Mouse (Mus musculus) layer of hippocampus, adult 8-10 months (tissue): ENCODE measurements around the gene Apela. TPM values are rescaled to one million over a fixed set of nuclear protein-coding genes. Genes with fewer than 3 reads are reported as not detected.

Source experiments
- DNase-seq, 2 experiments: peaks; one replicate each; pipeline ENCODE4 v3.0.0; 2022; ENCODE audit warnings: low spot score in 2 of 2
- total RNA-seq, 4 experiments: library from RNA; stranded (reverse); gene quantifications; 2 replicates each; pipeline ENCODE4 v1.2.4; 2022

The Apela gene
- total RNA-seq, result not detected

DNA sequence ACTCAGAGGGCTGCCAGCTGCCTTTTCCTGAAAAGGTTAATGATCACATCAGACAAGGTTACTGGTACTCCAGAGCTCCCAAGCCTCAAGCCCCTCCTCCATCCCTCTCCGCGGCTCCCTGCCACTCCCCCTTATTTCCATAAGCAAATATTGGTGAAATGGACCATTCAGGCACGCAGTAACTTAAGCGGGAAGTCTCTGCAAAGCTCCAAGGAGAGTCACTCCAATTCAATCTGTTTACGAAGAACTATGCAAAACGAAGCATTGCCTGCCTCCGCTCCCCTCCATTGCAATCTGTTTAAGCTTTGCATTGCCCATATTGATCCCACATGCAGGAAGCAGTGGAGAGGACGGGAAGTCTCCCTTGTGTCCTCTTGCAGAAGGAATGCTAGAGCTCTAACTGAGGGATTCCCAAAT lies at the start of gene Apela:
Apela (minus strand) TSS at position 220 of the 417 bp plus-strand sequence.
- DNase-seq, result peak; percentile 6 to 13

DNA sequence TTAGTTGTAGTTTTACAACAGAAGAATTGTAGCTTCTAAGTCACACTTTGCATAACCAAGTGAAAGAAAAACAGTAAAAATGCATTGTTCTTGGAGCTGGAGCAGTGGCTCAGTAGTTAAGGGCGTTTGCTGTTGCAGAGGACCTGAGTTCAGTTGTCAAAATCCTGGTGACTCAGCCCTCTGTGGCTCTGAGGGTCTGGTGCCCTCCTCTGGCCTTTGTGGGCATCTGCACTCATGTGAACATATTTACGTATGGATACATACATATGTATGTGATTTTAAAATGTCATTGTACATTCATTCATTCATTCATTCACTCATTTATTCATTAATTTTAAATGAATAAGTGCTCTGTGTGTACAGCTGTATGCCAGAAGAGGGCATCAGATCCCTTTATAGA lies 48.5 kb upstream of the Apela start:
- no peak for DNase-seq

DNA sequence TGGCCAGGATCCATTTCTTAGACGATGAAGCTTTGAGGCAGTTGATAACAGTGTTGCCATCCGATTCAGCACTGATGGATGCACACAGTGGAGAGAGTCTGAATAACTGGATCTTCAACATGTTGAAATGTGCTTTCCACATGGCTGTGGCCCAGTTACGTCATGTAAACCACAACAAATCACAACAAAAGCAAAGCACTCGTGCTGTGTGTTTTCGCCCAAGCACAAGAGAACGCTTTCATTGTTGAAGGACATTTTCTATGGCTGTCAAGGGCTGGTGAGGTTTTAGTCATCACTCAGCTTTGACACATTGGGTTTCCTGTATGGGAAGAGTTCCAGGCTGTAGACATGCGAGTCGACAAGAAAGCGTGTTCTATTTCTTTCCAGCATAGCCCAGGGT lies 43.6 kb upstream of the Apela start:
- no peak for DNase-seq

GRCm38 (mm10) chr8:65074733-65075132 lies 37.6 kb upstream of the Apela start, which contains the start of gene Gm10663:
Gene Gm10663 (plus strand): TSS chr8:65075033.
- no peak for DNase-seq

DNA sequence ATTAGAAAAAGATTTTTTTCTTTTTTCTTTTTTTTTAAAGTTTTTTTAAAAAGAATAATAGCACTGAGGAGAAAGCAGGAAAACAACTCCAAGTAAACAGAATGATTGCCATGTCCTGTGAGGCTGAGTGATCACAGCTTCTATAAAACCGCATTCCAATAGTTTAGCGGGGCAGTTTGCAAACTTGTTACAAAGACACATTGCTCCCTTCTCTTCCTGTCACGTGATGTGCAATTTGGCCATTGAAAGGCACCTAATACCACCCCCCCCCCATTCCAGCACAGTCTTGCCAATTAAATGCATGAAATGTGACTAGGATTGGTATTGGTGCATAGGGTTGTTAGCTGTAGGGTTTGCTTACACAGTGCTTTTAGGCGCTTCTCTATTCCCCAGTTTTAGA lies 33.9 kb upstream of the Apela start:
- no peak for DNase-seq

DNA sequence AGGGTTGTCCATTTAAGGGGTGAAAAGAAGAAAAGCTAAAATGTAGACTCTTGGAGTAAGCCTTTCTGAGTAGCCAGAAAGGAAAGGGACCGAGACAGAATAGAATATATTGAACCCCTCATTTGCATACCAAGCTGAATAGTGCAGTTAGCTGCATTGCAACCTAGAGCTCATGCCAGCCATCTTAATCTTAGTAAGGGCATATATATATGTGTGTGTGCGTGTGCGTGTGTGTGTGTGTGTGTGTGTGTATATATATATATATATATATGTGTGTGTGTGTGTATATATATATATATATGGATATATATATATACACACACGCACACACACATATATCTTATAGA lies 31.3 kb upstream of the Apela start:
- DNase-seq, result no peak

DNA sequence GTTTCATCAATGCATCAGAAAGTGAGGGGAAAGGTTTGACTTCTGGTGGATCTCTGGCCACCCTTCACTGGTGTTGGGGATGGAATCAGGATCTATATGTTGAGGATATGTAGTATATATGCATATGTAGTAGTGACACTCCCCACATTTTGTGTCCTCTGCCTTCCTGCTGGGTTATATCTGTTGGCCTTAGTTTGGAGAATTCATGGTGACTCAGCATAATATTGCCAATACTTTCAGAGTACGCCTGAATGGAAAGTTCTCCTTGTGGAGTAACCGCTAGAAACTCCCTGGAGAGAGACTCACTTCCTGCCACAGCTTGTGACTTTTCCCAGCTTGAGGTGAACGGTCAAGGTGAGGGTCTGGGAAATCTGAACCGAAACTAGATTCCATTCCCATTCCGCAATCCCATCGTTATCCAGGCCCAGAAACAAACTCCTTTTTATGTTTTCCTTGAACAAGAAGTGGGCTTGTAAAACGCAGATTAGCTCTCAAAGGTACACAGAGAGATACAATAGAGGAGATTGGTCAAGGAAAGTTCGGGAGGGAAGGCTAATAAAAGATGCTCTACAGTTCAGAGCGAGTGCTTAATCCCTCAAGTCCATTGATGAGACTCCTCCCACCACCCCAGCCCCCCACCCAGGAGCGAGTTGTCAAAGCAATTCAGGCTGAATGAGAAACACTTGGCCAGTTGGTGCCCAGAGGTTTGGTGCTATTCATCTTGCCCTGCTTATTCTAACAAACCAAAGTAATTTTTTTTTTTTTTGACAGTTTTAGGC lies 30.7 kb upstream of the Apela start:
- no peak for DNase-seq

- DNase-seq, result no peak
Observed at GRCm38 (mm10) chr8:65067031-65067430, 29.9 kb upstream of the Apela start.

DNA sequence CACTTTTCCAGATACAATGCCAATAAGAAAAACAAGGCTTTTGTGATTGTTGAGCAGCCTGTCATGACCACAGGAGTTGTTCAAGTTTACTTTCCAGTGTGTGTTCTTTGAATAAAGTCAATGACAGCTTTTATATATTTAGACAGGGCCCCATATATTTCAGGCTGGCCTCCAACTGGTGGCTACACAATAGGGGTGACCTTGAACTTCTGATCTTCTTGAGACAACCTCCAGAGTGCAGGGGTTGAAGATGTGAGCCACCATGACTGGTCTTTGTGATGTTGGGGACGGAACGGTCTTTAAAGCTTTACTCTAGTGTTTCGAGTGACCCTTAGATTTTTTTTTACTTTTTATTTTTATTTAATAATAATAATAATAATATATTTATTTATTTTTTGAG lies 28.5 kb upstream of the Apela start:
- DNase-seq, result no peak

DNA sequence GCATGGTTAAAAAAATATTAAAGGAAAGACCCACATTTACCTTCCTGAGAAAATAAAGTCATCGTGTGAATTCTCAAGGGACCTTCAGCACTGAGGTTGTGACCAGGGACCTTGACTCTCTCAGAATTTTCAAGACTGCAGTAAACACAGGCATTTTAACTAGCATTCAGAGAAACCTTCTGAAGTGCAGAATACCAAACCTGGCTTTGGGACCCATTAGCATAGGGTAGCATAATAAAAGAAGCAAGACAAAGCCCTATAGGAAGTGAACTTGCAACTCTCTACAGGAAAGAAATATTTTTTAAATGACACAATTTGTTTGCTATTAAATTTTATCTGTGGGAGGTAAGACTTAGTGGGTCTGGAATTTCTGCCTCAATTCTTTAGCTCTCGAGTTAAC lies 26.9 kb upstream of the Apela start:
- DNase-seq, result no peak

DNA sequence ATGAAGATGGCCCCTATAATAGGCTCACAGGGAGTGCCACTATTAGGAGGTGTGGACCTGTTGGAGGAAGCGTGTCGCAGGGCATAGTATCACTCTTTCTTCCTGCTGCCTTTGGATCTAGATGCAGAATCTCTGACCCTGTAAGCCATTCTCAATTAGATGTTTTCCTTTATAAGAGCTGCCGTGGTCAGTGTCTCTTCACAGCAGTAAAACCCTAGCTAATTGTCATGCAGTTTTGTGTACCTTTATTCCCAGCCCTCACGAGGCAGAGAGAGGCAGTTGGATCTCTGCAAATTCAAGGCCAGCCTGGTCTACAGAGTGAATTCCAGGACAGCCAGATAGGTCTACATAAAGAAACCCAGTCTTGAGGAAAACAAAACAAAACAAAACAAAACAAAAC lies 25.1 kb upstream of the Apela start:
- DNase-seq, result no peak

GRCm38 (mm10) chr8:65056722-65057121 lies 19.6 kb upstream of the Apela start:
- DNase-seq, result no peak

DNA sequence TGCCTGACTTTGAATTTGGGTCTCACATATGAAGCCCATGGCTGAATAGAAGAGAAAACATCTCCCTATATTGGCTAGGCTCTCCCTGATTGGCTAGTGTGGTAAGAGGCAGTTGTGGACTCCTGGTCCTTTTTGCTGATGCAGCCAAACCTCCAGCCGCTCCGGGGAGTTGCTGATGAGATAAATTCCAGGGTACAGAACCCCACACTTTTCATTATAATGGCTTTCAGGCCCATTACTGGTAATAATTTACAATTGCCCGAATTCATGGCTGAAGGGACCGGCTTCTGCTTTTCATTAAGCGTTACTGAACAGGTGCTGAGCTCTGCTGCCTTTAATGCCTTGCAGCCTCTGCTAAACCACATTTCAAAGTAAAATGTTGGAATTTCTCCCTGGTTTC lies 16.8 kb upstream of the Apela start:
- no peak for DNase-seq

GRCm38 (mm10) chr8:65053554-65053953 lies 16.4 kb upstream of the Apela start:
- no peak for DNase-seq

DNA sequence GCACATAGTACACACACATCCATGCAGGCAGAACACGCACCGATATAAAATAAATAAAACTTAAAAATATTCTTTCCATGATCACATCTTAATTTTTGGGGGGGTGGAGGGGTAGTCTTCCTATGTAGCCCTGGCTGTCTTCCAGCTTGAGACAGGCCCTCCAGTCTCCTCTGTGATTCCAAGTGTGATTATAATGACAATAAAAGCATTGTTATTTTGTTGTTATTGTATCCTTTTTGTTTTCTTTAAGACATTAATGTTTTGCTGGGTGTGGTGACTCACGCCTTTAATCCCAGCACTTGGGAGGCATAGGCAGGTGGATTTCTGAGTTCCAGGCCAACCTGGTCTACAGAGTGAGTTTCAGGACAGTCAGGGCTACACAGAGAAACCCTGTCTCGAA lies 10.7 kb upstream of the Apela start:
- DNase-seq, result no peak

- DNase-seq, result no peak
Observed at GRCm38 (mm10) chr8:65047193-65047592, 10.1 kb upstream of the Apela start.

- DNase-seq, result no peak
Observed at GRCm38 (mm10) chr8:65046565-65046964, 9.4 kb upstream of the Apela start.

DNA sequence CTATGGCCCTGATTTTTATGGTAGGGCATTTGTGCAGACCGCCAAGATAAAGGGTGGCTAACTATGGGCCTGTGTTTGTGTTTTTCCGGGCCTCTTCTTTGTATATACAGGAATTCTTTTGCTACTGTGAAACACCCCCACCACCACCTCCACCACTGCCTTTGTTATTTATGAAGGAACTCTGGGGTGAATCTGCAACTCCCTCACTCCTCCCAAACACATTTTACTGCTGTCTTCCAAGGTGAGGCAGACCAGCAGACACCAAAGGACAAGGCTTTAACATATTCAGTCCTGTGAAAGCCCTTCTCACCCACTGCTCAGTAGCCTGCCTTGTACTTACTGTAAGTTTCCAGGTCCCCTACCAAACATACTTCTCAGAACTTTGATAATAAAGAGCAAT lies 3.0 kb downstream of the Apela start:
- no peak for DNase-seq

DNA sequence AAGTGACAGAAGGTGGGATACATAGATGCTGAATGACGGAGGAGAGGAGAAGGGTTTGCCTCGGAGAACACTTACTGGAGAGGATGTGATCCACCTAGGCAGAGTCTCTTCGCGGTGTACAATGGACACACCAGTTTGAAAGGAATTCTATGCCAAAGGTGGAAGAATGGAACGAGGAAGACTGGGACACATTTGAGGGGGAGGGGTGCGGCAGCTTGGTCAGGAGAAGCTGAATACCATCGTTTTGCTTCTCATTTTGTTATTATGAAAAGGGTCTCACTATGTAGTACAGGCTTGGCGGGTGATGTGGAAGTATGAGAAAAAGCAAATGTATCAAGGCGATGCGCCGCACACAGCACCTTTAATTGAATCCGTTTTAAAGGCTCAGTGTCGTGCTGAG lies 4.1 kb downstream of the Apela start:
- DNase-seq, result no peak

DNA sequence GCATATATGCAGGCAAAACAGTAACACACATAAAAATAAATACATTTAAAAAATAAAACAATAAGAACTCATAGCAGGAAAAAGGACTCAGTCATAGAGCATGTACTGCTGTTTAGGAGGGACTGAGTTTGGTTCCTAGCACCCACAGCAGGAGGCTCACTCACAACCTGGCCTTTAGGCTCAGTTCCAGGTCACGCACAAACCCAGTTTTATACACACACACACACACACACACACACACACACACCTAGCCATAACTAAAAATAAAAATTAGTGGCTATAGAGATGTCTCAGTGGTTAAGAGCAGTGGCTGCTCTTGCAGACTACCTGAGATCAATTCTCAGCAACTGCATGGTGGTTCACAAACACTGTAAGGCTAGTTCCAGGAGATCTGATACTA lies 5.0 kb downstream of the Apela start:
- DNase-seq, result no peak

DNA sequence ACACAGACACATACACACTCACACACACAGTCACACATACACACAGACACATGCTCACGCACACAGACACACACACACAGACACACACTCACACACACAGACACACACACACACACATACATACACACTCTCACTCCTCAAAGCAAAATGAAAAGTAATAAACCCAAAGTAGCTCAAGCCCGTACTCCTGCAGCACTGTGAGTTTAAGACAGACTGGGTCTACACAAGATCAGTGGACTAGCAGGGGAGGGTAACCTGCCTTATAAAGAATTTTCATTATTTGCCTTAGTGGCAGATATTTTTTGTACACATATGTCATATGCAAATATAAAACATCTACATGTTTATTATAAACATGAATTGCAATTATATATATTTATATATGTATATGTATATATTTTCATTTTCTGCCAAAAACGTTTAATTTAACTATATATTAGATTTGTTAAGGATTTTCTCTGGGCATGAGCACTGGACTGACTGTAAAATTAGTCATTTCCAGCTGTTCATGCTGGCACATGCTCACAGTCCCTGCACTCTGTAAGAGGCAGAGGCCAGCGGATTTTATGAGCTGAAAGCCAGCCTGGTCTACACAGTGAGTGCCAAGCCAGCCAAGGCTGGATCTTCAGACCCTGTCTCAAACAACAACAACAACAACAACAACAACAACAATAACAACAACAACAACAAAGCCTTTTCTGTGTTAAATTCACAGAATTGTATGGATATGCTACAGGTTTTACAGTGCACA lies 6.2 kb downstream of the Apela start:
- no peak for DNase-seq

GRCm38 (mm10) chr8:65029776-65030175 lies 7.4 kb downstream of the Apela start:
- no peak for DNase-seq
